Mouse (Mus musculus) testis, adult 2 months (tissue): ENCODE measurements around the gene Ahdc1. TPM values are rescaled to one million over a fixed set of nuclear protein-coding genes. Genes with fewer than 3 reads are reported as not detected.

Experiments used
- H3K27ac ChIP-seq: fragments of 200-500 bp; 2 replicates; pipeline ENCODE4 v1.5.1; 2012; ENCODE audit warnings: low read depth, low read length; ENCODE audit not compliant: control insufficient read depth, insufficient read depth
- H3K27me3 ChIP-seq: fragments of 200-500 bp; 2 replicates; pipeline ENCODE4 v1.6.1; 2012; ENCODE audit warnings: mild to moderate bottlenecking, low read length, moderate library complexity; ENCODE audit not compliant: control insufficient read depth, insufficient read depth
- H3K36me3 ChIP-seq: fragments of 200-500 bp; 2 replicates; pipeline ENCODE4 v1.6.1; 2012; ENCODE audit warnings: mild to moderate bottlenecking, low read length; ENCODE audit not compliant: control insufficient read depth, insufficient read depth
- H3K4me1 ChIP-seq: fragments of 200-500 bp; 2 replicates; pipeline ENCODE4 v1.6.1; 2012; ENCODE audit warnings: low read length; ENCODE audit not compliant: control insufficient read depth, insufficient read depth
- H3K4me3 ChIP-seq: fragments of 200-500 bp; 2 replicates; pipeline ENCODE4 v1.5.1; 2012; ENCODE audit warnings: low read depth, mild to moderate bottlenecking, low read length, moderate library complexity, mixed read lengths; ENCODE audit not compliant: control insufficient read depth
- CTCF ChIP-seq: fragments of 200-500 bp; IDR thresholded peaks from 2 replicates; pipeline ENCODE4 v1.5.1; 2012; ENCODE audit warnings: low read depth, mild to moderate bottlenecking, inconsistent platforms, low read length, moderate library complexity; ENCODE audit not compliant: control insufficient read depth, insufficient read depth, insufficient replicate concordance
- POLR2A ChIP-seq: fragments of 200-500 bp; IDR thresholded peaks from 2 replicates; pipeline ENCODE4 v1.6.1; 2012; ENCODE audit warnings: low read depth, mild to moderate bottlenecking, inconsistent platforms, low read length, moderate library complexity; ENCODE audit not compliant: control insufficient read depth
- polyA plus RNA-seq: library from polyadenylated mRNA; depleted of rRNA; stranded (reverse); fragments of >200 nt; gene quantifications from 2 replicates; pipeline ENCODE4 v1.2.3, GENCODE M21; 2012

The Ahdc1 gene
- polyA plus RNA-seq, 1 experiment, result 65.0 TPM

- TF ChIP-seq POLR2A (no peak), CTCF (no peak)
- no peaks in the 10 kb centered on the region for H3K36me3 ChIP-seq
- H3K4me1 ChIP-seq, result peaks cover 11% of the 10 kb centered on the region
- peak overlapping the region; percentile 69 for H3K27ac ChIP-seq
- no peaks in the 10 kb centered on the region for H3K27me3 ChIP-seq
- H3K4me3 ChIP-seq, result no peak overlapping the region
Measured at GRCm38 (mm10) chr4:133007513-133008380, 3.3 kb upstream of the Ahdc1 start.

GRCm38 (mm10) chr4:133009131-133009530, 1.9 kb upstream of the Ahdc1 start:
- Histone ChIP-seq H3K27me3 (no peaks in the 10 kb centered on the region), H3K36me3 (no peaks in the 10 kb centered on the region), H3K4me3 (no peak overlapping the region), H3K4me1 (peaks cover 22% of the 10 kb centered on the region), H3K27ac (no peak overlapping the region)
- TF ChIP-seq CTCF (peak; percentile 40; the same call in 1 of the 2 replicates), POLR2A (no peak)

- Histone ChIP-seq H3K4me3 (no peak overlapping the region), H3K27ac (no peak overlapping the region), H3K36me3 (no peaks in the 10 kb centered on the region), H3K27me3 (no peaks in the 10 kb centered on the region), H3K4me1 (peaks cover 24% of the 10 kb centered on the region)
- TF ChIP-seq POLR2A, result no peak
Measured at GRCm38 (mm10) chr4:133009676-133010075, 1.4 kb upstream of the Ahdc1 start.

GRCm38 (mm10) chr4:133010611-133011010, 449 bp upstream of the Ahdc1 start:
- TF ChIP-seq POLR2A, result no peak
- Histone ChIP-seq H3K36me3 (no peaks in the 10 kb centered on the region), H3K27me3 (no peaks in the 10 kb centered on the region), H3K4me3 (peak overlapping the region; percentile 86), H3K27ac (peak overlapping the region; percentile 0; the same call in 1 of the 2 replicates), H3K4me1 (peaks cover 25% of the 10 kb centered on the region)

GRCm38 (mm10) chr4:133011821-133012775, 1.0 kb downstream of the Ahdc1 start:
- no peaks in the 10 kb centered on the region for H3K27me3 ChIP-seq
- peak overlapping the region; percentile 79 for H3K27ac ChIP-seq
- peak overlapping the region; percentile 86 for H3K4me3 ChIP-seq
- H3K36me3 ChIP-seq, result no peaks in the 10 kb centered on the region
- TF ChIP-seq CTCF, result no peak
- TF ChIP-seq POLR2A, result no peak
- H3K4me1 ChIP-seq, result peaks cover 25% of the 10 kb centered on the region

- Histone ChIP-seq H3K27me3 (no peaks in the 10 kb centered on the region), H3K27ac (no peak overlapping the region), H3K4me1 (peaks cover 23% of the 10 kb centered on the region), H3K36me3 (no peaks in the 10 kb centered on the region), H3K4me3 (peak overlapping the region; percentile 64)
- TF ChIP-seq CTCF (no peak), POLR2A (no peak)
Measured at GRCm38 (mm10) chr4:133012776-133013265, 1.8 kb downstream of the Ahdc1 start.
